Mouse (Mus musculus) megakaryocyte, embryonic 14.5 days (primary cell): Measurements from ENCODE around the gene Ahnak.

ENCODE experiments used
- FLI1 ChIP-seq: IDR thresholded peaks from 2 replicates; pipeline ENCODE4 v1.6.1; 2012; ENCODE audit warnings: low read length, inconsistent platforms, mixed read lengths
- GATA1 ChIP-seq: IDR thresholded peaks from 3 replicates; pipeline ENCODE4 v1.6.1; 2012; ENCODE audit warnings: mixed read lengths, low read length, inconsistent platforms, borderline replicate concordance

DNA sequence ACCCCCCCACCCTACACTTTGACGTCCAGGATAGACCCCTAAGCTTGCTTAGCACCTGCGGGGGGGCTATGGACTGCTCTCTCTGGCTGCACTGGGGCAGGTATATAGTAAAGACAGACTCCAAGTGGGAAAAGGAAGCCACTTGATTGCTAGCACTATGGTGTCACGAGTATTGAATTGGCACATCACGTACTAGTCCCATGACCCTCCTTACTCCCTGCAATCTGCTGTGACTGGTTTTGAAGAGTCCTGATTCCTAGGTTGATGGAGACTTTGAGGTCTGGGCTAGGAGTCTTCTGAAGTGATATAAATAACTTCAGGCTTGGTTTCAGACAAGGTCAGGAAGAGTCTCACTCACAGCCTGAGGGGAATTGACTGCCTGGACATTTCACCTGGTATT is 101.1 kb downstream of the Ahnak start:
- TF ChIP-seq GATA1 (no peak), FLI1 (no peak)
